Mouse (Mus musculus) heart, postnatal 14 days (tissue): ENCODE data around the gene Map7d3. TPM values are rescaled to one million over a fixed set of nuclear protein-coding genes. Genes with fewer than 3 reads are reported as not detected.

Source experiments
- DNase-seq, 2 experiments: peaks; one replicate each; pipeline ENCODE4 v3.0.0; 2021 to 2022
- intact Hi-C: fragments of 180-260 bp; cut with DNase I; formaldehyde crosslinking; loops from one replicate; pipeline ENCODE4 v1.15.1; 2025
- long read RNA-seq, 2 experiments: library from polyadenylated mRNA; stranded (forward); transcript quantifications; one replicate each; pipeline ENCODE4 v2.0.0; 2021
- total RNA-seq, 2 experiments: library from RNA; stranded (reverse); gene quantifications; 2 replicates each; pipeline ENCODE4 v1.2.3; 2021

Gene Map7d3
- 1 to 10 TPM in 1 of 2 experiments, under 1 TPM in 1; 0.78 to 1.3 TPM for total RNA-seq
- long read RNA-seq, experiment 1, result 0 reads
- long read RNA-seq, experiment 2, result 0 reads

DNA sequence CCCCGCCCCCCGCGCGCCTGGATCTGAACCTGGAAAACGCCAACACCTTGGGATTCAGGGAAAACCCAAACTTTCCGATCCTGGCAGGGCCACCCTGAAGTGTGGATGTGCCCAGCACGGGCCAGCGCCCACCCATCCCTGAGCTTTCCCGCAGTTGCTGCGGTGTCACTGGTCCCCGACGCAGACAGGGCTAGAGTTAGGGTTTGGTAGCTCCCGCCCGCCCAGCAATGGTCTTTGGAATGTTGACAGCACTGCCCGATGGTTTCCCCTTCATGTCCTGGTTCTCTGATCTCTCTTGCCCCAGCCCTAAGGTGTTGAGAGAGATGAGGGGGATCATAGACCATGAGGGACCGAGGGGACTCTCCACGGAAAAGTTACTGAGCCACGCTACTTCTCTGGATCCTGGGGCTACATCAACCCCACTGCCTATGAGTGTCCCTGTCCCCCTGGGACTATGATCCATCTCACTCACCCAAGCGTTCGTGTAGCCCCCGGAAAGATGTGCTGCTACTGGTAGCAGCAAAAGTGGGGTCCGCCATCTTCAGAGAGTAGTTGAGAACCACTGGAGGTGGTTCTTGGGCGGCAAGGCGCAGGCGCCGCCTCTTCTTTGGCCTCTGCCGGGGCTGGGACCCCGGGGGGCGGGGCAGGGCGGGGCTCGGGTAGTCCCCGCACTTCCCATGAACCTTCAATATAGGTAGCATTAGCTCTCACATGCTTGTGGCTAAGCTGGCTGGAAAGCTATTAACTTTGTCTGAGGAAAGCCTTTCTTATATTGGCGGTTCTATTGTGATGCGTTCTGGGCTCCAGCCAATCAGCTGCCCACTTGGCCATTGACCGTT, at the start of gene Map7d3:
Map7d3 (minus strand) TSS at position 562 of the 839 bp plus-strand sequence.
- DNase-seq, result peak; percentile 13 to 21
- intact Hi-C loops, result no loop called here

DNA sequence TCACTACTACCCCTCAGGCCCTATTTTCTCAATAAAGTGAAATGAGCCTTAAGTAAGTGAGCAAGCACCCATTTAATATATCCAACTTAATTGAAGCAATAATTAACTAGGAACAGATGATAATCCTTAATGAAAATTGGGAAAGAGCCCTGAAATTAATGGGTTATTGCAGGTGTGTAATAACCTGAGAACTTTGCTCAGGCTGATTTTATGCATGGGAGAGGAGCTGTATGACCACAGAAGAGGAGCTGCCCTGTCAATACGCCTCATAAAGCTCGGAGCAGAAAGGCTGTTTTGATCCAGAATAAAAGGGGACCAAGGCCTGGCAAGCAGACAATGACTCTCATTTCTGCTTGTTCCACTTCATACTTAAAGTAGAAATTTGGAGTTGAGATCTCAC, 47.7 kb upstream of the Map7d3 start, which contains the start of gene Adgrg4:
Adgrg4 (plus strand) TSS at position 301 of the 400 bp plus-strand sequence.
- intact Hi-C loops, result no loop called here
- DNase-seq, result no peak

DNA sequence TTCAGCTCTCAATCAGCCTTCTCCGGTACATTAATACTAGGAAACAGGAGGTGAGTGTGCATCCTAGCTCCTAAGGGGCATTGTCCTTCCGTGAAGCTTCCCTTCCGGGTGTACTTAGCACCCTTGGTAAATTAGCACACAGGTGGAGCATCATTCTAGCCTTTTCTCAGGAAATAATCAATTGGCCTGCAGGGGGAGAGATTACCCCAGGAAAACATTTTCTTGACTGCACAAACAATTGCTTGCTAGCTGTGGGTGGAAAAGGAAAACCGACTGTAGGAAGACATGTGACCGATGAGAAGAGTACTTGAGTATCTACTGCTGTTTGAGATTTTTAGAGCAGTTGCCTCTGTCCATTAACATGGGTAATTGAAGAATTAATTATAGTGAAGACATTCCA, 19.1 kb upstream of the Map7d3 start:
- intact Hi-C loops, result no loop called here
- DNase-seq, result no peak

DNA sequence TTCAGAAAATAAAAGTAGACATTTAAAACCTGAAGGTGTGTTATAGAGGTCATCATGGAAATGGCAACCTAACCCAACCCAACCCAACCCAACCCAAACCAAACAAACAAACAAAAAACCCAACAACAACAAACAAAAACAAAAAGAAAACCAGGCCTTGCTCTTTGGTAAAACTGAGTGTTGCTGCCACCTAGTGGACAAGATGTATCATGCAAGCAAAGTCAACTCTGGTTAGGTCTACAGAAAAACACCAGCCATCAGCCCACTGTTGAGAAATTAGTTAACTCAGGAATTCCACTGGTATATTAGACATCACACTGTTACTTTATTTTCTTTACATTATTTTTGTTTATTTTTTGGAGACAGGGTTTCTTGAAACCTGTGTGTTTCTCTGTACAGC, 17.2 kb upstream of the Map7d3 start:
- peak; percentile 6 to 29 for DNase-seq
- intact Hi-C loops, result loop anchor here (2.0 to 10.0 kb wide), 4 partner anchors 82 to 305 kb away; no protein-coding TSS in a partner anchor

DNA sequence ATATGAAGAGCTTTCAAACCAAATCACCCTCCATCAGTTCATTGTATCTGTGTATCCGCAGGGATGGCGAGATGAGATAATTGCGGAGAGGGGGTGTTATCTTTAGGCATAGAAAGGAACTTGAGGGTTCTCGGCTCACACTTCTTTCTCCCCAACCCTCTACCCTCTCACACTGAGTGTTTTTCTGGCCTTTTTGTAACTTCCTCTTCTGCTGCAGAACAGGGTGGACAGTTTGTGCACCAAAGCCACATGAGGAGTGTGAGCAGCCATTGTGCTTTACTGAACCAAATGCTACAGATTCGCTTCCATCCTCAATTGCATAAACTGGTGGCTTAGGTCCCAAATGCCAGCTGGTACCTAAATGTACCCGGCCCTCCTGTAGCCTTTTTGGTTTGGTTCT, 13.7 kb upstream of the Map7d3 start:
- intact Hi-C loops, result loop anchor here (5.0 to 10.0 kb wide), 3 partner anchors 79 to 301 kb away; no protein-coding TSS in a partner anchor
- no peak for DNase-seq

DNA sequence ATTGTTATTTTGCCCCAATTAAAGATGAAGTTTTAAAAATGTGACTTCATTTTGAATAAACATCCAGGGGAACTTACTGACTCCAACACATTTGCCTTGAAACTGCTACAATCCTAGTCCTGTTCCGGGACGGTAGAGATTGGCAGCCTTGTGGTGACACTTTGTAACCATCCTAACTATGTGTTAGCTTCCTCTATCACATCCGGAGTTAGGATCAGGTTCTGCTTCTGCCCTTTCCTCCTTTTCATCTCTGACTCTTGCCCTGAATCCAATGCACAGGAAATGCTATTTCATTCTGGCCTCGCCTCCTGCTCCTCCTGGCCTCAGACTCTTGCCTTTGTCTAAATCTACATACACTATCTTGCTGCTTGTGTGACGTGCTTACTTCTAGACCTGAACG, 5.4 kb upstream of the Map7d3 start:
- intact Hi-C loops, result no loop called here
- no peak for DNase-seq

DNA sequence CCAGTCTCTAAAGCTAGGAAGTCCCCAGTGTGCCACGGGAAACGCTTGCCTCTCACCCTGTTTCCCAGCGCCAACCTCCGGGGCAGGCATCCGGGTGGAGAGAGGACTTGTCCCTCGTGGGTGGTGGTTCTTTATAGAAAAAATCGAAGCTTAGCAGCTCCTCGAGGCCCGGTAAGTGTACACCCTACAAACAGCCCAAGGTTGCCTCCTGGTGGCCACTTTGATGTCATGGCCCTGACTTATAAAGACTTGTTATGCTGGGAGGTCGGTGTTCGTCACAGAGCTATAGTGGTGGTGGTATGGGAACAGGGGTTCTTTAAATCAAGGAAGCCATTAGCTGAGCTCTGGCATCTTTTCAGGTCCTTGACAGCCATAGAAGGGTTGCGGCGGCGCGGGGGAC, 30.9 kb downstream of the Map7d3 start:
- peak; percentile 60 to 72 for DNase-seq
- intact Hi-C loops, result loop anchor here (1.0 kb wide), 2 partner anchors 35 to 141 kb away; no protein-coding TSS in a partner anchor

DNA sequence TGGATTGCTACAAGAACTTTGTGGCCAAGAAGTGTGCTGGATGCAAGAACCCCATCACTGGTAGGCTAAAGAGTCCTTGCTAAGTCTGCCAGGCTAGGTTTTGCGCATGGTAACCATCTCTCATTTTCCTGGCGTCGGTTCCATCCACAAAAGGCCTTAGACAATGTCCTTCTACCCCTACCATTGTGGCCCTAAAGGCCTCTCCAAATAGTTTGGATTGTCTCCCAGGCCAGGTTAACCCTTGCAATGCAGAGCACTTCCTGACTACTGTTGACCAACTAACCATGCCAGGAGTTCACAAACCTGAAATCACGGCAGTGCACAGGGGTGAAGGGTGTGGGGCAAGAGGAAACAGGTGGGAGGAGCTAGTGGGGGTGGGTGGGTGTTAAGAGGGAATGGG, 31.5 kb downstream of the Map7d3 start:
- no peak for DNase-seq
- intact Hi-C loops, result no loop called here

DNA sequence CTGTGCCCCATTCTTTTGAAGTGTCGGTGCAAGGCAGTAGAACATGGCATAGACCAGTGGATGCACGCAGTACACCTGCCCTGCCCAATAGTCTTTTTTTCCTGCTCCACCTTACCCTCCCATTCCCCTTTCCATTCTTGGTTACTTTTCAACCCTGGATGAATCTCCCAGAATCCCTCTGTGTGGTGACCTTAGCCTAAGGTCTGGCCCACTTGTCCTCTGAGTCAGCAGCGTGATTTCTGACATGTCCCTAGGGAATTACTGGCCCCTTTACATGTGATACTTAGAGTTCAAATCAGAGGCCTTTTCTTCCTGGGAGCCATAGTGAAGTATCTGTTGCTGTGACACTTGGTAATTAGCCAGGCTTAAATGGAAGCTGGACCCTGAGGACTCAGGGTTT, 34.6 kb downstream of the Map7d3 start:
- DNase-seq, result no peak
- intact Hi-C loops, result no loop called here

DNA sequence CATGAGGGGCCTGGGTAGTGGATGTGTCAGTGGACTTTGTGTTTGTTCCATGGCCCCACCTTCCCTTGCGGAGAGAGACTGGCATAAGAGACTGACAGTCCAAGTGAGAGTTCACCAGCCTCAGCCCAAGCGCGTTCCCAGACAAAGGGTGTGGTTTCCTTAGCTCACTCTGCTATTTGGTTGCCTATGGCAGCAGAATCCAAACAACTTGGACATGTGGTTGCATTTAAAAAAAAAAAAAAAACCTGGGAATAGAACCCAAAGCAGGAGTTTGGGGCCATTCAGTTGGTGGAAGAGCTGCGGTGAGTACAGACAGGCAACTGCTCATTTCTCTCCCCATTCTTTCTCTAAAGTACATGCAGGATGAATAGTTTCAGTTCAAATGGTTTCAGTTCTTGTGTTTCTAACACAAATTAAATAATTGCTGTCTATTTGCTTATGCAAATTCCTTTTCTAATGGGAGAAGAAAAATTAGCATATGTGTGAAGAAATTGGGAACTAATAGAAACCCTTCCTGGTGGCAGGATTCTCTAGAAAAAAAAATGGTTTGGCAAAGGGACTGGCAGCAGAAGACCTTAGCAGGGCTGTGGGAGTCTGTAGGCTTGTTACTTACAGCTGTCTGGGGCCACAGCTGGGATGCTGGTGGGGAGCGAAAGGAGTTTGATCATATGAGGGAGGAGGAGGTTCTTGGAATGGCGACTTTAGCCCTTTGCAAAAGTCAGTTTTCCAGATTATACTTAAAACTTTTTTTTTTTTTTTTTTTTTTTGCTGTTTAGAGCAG, 35.7 kb downstream of the Map7d3 start:
- intact Hi-C loops, result no loop called here
- peak; percentile 22 to 25 for DNase-seq

DNA sequence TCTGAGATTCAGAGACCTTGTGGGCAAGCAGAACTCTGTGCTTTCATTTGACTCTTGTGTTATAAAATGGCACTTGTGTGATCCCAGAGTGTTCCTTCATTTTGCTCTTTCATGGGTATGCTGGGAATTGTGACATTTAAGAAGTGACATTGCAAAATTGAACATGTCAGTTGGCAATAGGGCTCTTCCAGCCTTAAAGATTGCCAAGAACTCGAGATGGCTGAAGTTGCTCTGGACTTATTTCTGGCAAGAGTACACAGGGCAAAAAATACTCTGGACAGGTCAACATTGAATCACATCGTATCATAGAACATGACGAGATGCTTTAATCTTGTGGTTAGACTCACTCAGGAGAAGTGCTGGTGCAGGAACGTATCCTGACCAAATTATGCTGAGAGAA, 48.8 kb downstream of the Map7d3 start:
- DNase-seq, result no peak
- intact Hi-C loops, result no loop called here

DNA sequence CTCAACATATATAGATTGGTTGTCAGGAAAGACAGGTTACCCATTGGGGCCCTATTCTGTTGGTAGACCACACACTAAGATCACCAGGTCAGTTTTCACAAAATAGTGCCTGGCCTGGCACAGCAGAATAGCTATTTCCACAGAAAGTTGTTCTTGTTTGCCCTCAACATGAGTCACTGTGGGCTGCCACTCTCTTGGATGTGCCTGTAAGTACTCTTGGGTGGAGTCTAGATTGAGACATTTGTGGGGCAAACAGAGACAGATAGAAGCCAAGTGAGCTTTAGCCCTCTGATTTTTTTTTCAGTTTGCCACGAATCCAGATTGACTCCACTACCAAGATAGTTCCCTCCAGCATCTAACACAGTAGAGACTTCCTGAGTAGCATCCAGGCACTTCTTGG, 50.4 kb downstream of the Map7d3 start:
- intact Hi-C loops, result no loop called here
- DNase-seq, result no peak

DNA sequence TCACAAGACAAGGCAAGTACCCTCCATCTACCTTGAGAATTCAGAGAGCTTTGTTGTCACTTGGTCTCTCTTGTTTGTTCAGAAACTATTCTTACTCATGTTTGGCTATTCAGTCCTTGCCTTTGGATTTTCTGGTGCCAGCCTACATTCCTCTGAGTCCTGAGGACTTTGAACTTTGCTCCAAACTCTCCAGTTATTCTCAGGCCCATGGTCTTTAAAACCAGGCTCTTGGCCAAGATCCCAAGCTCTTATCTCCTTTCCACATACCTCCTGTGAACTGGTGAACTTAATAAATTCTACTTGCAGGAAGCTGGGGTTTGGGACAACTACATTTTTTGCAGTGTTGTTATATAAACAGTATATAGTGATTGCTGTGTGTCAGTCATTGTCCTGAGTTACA, 52.3 kb downstream of the Map7d3 start:
- intact Hi-C loops, result no loop called here
- DNase-seq, result no peak

DNA sequence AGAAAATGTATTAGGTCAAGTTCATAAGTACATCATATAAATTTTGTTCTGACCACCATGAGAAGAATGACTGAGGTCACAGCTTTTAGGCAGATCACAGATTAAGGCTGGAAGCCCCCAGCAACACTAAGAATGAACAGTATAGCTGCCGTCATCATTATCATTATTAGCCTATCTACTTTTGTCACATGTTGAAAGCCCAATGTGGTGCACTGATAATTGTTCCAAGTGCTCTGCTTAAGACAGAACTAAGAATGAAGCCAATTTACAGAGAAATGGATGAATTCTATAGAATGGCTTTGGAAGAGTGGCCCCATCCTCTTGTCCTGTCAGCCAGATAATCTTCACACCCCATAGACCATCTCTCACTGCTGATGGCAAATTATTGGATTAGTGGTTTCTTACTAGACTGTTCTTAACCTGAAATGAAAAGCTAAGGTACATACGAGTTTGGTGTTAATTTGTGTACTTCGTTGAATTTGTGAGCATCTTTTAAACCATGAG, 61.8 kb downstream of the Map7d3 start:
- no peak for DNase-seq
- intact Hi-C loops, result no loop called here

DNA sequence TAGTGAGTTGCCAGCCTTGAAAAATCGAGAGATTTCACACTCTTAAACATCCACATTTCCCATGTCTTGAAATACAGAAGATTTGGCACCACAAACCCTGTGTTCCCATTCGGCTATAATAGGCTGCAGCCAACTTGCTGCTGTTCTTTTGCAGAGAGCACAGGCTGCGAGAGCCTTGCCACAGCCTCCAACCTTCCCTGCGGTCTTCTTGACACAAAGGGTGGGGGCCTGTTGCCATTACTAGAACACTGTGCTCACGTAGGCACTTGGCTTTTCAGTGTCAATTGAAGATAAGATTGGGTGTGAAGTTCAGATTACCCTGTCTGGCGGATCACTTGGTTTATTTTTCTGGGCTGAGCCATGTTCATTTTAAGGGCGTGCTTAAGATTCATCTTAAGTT, 65.8 kb downstream of the Map7d3 start:
- intact Hi-C loops, result loop anchor here (1.0 to 5.0 kb wide), 2 partner anchors 35 to 81 kb away; no protein-coding TSS in a partner anchor
- no peak for DNase-seq

DNA sequence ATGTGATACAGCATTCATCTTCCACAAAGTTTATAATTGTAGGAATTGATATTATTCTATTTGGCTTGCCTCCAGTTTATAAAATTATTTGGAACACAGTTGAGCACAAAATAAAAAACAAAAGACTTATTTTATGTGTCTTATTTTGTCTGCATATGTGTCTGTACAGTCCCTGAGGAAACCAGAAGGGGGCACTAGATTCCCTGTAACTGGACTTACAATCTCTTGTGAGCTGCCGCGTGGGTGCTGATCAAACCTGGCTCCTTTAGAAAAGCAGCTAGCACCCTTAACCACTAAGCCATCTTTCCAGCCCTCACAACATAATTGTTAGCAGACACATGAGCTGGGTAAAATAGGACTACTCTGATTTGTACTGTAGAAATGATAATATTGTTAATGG, 66.5 kb downstream of the Map7d3 start:
- peak; percentile 28 to 59 for DNase-seq
- intact Hi-C loops, result loop anchor here (1.0 to 5.0 kb wide), 2 partner anchors 36 to 82 kb away; no protein-coding TSS in a partner anchor

DNA sequence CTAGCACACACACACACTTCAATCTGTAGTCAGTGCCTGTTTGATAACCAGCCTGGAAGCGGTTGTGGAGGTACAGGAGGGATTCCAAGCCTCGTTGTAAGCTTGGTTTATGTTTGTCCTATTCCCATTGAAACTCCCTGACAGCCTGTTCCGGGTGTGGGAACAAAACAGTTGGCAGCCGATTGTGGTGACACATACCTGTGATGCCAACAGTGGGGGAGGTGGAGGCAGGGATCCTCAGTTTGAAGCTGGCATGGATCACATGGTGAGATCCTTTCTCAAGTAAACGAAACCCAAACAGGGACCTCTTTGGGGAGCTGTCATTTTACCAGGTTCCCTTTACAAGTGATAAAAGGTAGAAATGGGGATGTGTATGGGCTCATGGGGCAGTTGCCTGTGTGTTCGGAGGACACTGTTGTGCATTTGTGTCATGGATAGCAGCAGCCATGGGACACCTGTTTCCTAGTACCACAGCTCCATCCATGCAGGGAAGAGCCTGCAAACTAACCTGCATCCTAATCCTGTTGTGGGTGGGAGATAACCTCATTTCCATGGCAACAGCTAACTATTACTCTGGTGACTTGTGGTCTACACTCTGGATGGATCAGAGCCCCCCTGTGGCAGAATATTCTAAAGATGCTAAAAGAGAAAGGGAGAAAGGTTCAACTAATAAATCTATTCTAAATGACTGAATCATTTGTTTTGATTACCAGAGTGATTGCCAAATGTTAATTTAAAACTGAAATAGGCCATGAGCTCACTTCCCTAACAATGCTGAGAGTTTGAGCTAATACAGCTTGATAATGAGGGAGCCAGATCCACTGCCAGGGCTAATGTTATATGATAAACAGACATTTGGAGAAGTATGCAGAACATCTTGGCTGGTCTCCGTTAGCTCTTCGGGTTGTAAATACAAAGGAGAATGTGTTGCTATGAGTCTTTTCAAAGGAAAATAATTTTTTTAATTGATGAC, 68.5 kb downstream of the Map7d3 start:
- no peak for DNase-seq
- intact Hi-C loops, result no loop called here

DNA sequence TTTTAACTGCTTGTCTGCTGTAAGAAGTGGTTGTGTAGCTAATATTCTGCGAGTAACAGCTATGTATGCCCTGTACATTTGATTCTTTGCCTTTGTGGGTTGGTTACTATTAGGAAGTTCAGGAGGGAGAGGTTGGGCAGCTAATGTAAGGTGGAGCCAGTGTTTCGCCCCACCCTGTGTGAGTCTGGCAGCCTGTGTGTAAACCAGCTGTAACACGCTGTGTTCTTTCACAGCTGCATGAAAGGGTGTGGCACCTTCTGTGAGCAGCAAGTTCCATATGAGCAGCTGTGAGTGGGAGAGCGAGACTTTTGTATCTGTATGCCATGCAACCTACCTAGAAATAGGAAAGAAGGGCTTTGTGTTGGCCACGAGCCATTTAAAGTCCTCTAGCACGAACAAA, 70.0 kb downstream of the Map7d3 start:
- peak in 1 of 2 experiments; percentile 24 for DNase-seq
- intact Hi-C loops, result no loop called here

DNA sequence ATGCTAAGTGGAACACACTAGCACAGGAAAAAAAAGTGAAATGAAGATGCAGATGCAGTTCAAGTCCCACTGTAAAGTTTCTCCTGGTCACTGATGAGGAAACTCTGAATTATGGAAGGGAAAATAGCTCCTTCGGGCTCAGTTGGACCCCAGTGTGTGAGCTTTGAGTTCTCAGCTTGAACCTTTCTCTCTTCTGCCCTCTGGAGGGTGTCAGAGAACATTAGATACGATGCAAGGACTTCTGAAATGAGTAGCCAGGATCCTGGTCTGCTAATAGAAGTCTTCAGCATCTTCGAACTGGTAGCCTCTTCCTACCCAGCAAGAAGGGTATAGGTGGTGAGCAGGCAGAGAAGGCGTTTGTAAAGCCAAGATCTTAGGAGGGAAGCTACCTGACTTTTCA, 70.6 kb downstream of the Map7d3 start:
- intact Hi-C loops, result loop anchor here (2.0 kb wide), 1 partner anchor 101 kb away; no protein-coding TSS in a partner anchor
- DNase-seq, result no peak
